Mouse (Mus musculus): ENCODE measurements around the gene Ifitm2. TPM values are rescaled to one million over a fixed set of nuclear protein-coding genes. Genes with fewer than 3 reads are reported as not detected.

The Ifitm2 gene
- polyA plus RNA-seq, 1 experiment from 2014 or later: 738 TPM

DNA sequence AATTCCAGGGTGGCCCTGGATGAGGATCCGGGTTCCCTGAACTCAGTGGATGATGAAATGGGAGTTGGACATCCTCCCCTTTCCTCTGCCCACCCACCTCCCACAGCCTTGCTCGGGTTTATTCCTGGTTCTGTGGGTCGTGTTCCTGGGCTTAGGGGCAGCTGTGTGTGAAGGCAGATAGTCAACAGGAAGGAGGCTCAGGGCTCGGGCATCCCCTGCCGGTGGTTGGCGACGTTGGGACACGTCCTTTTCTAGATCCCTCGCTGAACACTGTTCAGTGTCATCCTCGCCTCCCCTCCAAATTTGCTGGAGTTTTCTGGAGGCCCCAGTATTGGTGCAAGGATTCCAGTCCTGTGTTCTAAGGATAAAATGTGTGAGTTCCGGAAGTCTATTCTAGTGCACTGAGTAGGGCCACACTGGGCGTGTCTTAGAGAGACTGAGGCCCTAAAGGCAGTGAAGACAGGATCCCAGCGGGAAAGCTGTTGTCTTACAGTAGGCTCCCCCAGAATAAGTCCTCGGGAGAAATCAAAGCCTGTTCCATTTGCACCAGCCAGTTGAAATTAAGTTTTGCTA lies 35.4 kb upstream of the Ifitm2 start:
- no peaks in the 10 kb centered on the region for H3K9me3 ChIP-seq (ENCODE audit: control insufficient read depth)
- 89% methylated on average over 14 of the region's 14 CpGs for WGBS
- no peak overlapping the region for H3K27ac ChIP-seq (ENCODE audit: low read depth, low read length)
- H3K4me2 ChIP-seq (replicated peaks; ENCODE audit: low read depth): no peak overlapping the region
- no peak overlapping the region for H3K4me3 ChIP-seq (ENCODE audit: low read depth, low read length)
- no peaks in the 10 kb centered on the region for H3K4me1 ChIP-seq (replicated peaks; ENCODE audit: control insufficient read depth, insufficient read depth, low read length)
- no peak for TF ChIP-seq CTCF (IDR thresholded peaks at IDR 0.05; ENCODE audit: low read depth)
- no peaks in the 10 kb centered on the region for H3K27me3 ChIP-seq (replicated peaks; ENCODE audit: control insufficient read depth, insufficient read depth, low read length)
- no peaks in the 10 kb centered on the region for H3K36me3 ChIP-seq (ENCODE audit: control insufficient read depth, insufficient read depth)
- no peak overlapping the region for H3K9ac ChIP-seq (ENCODE audit: low read depth, low read length)
- no peak for ATAC-seq

DNA sequence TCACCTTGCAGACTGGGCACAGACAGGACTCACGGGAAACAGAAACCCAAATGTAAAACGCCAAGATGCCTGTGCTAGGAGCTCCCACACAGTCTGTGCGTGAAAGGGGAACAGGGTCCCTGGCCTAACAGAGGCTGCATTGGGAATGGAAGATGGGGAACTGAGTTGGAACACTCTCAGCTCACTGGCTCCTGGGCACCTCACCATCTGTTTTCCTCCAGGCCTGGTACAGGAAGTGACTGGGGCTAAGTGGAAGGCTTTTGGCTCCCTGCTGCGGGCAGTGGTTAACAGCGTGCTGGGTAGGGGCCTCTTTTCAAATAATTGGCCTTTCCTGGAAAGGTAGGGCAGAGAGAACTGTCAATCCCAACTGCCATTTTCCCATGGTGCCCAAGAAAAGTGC lies 34.8 kb upstream of the Ifitm2 start:
- no peak for TF ChIP-seq CTCF (IDR thresholded peaks at IDR 0.05; ENCODE audit: low read depth)
- 71% methylated on average over 5 of the region's 5 CpGs for WGBS
- Histone ChIP-seq H3K27ac (ENCODE audit: low read depth, low read length) (no peak overlapping the region), H3K4me2 (replicated peaks; ENCODE audit: low read depth) (no peak overlapping the region), H3K9me3 (ENCODE audit: control insufficient read depth) (no peaks in the 10 kb centered on the region), H3K4me1 (replicated peaks; ENCODE audit: control insufficient read depth, insufficient read depth, low read length) (no peaks in the 10 kb centered on the region), H3K36me3 (ENCODE audit: control insufficient read depth, insufficient read depth) (no peaks in the 10 kb centered on the region), H3K27me3 (replicated peaks; ENCODE audit: control insufficient read depth, insufficient read depth, low read length) (no peaks in the 10 kb centered on the region), H3K9ac (ENCODE audit: low read depth, low read length) (no peak overlapping the region), H3K4me3 (ENCODE audit: low read depth, low read length) (no peak overlapping the region)
- ATAC-seq: no peak

DNA sequence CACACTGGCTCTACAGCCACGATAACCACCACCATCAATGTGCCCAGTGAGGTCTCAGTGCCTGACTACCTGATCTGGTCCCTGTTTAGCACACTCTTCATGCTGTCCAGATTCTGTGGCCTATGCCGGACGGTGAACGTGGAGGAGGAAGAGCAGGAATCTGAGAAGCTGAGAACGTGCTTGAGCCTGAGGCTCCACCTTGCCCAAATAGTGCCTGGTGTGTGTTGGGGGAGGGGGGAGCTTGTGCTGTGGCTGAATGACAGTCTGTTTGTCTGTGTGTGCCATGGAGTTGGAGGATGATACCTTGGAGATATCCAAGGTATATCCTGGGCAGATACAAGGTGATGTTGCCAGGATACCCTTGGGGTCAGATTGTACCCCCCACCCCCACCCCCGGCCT lies 34.4 kb upstream of the Ifitm2 start:
- Histone ChIP-seq H3K4me2 (replicated peaks; ENCODE audit: low read depth) (no peak overlapping the region), H3K4me3 (ENCODE audit: low read depth, low read length) (no peak overlapping the region), H3K36me3 (ENCODE audit: control insufficient read depth, insufficient read depth) (no peaks in the 10 kb centered on the region), H3K9me3 (ENCODE audit: control insufficient read depth) (no peaks in the 10 kb centered on the region), H3K27me3 (replicated peaks; ENCODE audit: control insufficient read depth, insufficient read depth, low read length) (no peaks in the 10 kb centered on the region), H3K27ac (ENCODE audit: low read depth, low read length) (no peak overlapping the region), H3K9ac (ENCODE audit: low read depth, low read length) (no peak overlapping the region), H3K4me1 (replicated peaks; ENCODE audit: control insufficient read depth, insufficient read depth, low read length) (no peaks in the 10 kb centered on the region)
- WGBS: 42% methylated on average over 6 of the region's 6 CpGs
- no peak for TF ChIP-seq CTCF (IDR thresholded peaks at IDR 0.05; ENCODE audit: low read depth)
- no peak for ATAC-seq

DNA sequence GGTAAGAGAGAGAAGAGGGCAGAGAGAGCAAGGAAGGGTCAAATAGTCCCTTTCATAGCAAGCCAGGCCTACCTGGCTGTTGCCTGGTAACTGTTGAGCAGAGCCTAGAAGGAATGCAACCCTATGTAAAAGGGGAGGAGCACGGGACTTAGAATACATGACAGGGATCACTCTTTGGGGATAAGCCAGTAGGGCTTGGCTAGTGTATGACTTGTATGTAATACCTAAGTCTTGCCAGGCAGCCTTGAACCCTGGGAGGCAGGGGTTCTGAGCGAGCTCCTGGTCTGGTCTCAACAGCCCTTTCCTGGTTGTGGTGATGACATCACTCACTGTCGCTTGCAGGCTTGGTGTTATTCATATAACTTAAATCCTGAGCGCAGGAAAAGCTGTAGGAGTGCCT lies 33.2 kb upstream of the Ifitm2 start:
- no peak overlapping the region for H3K4me3 ChIP-seq (ENCODE audit: low read depth, low read length)
- H3K27me3 ChIP-seq (replicated peaks; ENCODE audit: control insufficient read depth, insufficient read depth, low read length): no peaks in the 10 kb centered on the region
- H3K9ac ChIP-seq (ENCODE audit: low read depth, low read length): no peak overlapping the region
- ATAC-seq: no peak
- no peaks in the 10 kb centered on the region for H3K9me3 ChIP-seq (ENCODE audit: control insufficient read depth)
- H3K4me2 ChIP-seq (replicated peaks; ENCODE audit: low read depth): no peak overlapping the region
- 75% methylated on average over 4 of the region's 4 CpGs for WGBS
- H3K36me3 ChIP-seq (ENCODE audit: control insufficient read depth, insufficient read depth): no peaks in the 10 kb centered on the region
- H3K27ac ChIP-seq (ENCODE audit: low read depth, low read length): no peak overlapping the region
- TF ChIP-seq CTCF (IDR thresholded peaks at IDR 0.05; ENCODE audit: low read depth): no peak
- H3K4me1 ChIP-seq (replicated peaks; ENCODE audit: control insufficient read depth, insufficient read depth, low read length): no peaks in the 10 kb centered on the region

DNA sequence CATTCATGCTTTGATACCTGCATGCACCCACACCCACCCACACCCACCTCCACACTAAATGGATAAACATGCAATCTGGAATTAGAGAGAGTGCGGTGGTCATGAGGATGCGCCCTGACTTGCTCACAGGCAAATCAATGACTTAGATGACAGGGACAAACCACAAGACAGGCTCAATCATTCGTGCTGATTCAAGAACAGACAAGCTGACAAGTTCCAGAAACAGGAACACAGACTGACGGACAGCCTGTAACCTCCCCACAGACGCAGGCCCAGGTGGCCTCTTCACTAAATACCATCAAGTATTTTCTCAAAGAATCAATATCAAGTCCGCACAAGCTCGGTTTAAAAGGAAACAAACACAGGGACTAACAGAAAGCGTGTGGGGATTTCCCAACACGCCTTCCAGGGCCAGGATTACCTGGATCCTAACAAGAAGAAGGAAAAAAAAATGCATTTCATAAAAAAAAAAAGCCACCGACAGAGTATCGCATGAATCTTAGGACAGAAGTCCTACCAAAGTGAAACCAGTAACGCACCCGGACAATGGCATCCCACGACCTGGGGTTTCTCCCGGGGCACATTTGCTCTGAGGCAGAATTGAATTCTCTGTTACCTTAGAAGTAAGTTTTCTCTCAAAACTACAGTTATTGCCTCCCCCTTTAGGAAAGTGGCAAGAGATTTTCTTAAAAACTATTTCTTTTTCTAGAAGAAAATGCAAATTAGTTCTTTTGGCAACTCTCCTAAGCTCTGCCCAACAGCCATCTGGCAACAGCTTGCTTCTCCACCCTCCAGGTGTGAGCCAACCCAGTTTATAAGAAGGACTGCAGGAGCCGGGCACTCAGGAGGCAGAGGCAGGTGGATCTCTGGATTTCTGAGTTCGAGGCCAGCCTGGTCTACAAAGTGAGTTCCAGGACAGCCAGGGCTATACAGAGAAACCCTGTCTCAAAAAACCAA lies 31.7 kb upstream of the Ifitm2 start:
- no peak overlapping the region for H3K27ac ChIP-seq (ENCODE audit: low read depth, low read length)
- TF ChIP-seq CTCF (IDR thresholded peaks at IDR 0.05; ENCODE audit: low read depth): no peak
- WGBS: 72% methylated on average over 17 of the region's 17 CpGs

DNA sequence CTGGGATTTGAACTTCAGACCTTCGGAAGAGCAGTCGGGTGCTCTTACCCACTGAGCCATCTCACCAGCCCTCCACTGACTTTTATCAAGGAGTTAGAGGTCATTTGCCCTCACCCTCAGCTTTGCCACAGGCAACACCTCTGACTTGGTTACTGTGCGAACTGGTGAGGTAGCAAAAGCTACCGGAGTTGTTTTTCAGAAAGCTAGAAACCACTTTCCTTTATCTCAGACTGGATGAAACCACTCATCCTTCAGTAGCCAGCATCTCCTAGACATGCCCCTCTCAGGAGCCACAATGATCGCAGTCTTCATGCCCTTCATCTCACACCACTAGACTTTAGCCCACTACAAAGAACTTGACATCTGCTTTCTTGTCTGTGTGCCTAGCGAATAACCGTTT lies 27.2 kb upstream of the Ifitm2 start:
- Histone ChIP-seq H3K27ac (ENCODE audit: low read depth, low read length) (no peak overlapping the region), H3K36me3 (ENCODE audit: control insufficient read depth, insufficient read depth) (no peaks in the 10 kb centered on the region), H3K4me1 (replicated peaks; ENCODE audit: control insufficient read depth, insufficient read depth, low read length) (no peaks in the 10 kb centered on the region), H3K9me3 (ENCODE audit: control insufficient read depth) (no peaks in the 10 kb centered on the region), H3K9ac (ENCODE audit: low read depth, low read length) (no peak overlapping the region), H3K4me3 (ENCODE audit: low read depth, low read length) (no peak overlapping the region), H3K4me2 (replicated peaks; ENCODE audit: low read depth) (no peak overlapping the region), H3K27me3 (replicated peaks; ENCODE audit: control insufficient read depth, insufficient read depth, low read length) (no peaks in the 10 kb centered on the region)
- TF ChIP-seq CTCF (IDR thresholded peaks at IDR 0.05; ENCODE audit: low read depth): no peak
- ATAC-seq: no peak
- WGBS: 96% methylated on average over 7 of the region's 7 CpGs

More for the DNA sequence above, 31.7 kb upstream of the Ifitm2 start:
- Histone ChIP-seq H3K9me3 (ENCODE audit: control insufficient read depth) (no peaks in the 10 kb centered on the region), H3K27me3 (replicated peaks; ENCODE audit: control insufficient read depth, insufficient read depth, low read length) (no peaks in the 10 kb centered on the region), H3K4me2 (replicated peaks; ENCODE audit: low read depth) (no peak overlapping the region), H3K9ac (ENCODE audit: low read depth, low read length) (no peak overlapping the region), H3K4me3 (ENCODE audit: low read depth, low read length) (no peak overlapping the region), H3K4me1 (replicated peaks; ENCODE audit: control insufficient read depth, insufficient read depth, low read length) (no peaks in the 10 kb centered on the region), H3K36me3 (ENCODE audit: control insufficient read depth, insufficient read depth) (no peaks in the 10 kb centered on the region)
- ATAC-seq: no peak

All from intestine, postnatal 0 days (tissue).